Mouse (Mus musculus): ENCODE measurements at regions not wholly inside any gene's neighbourhood (a gene's known extent, or its start where the extent isn't known, plus 50 kb on each side); places are given as distances from the start of the nearest gene placed in this dataset.

- no peak for DNase-seq (ENCODE audit: low spot score in 2 of 2)
Observed at GRCm38 (mm10) chr14:107727234-107727633, 1186.7 kb downstream of the Slitrk1 start.

- DNase-seq (ENCODE audit: low spot score in 2 of 2) = no peak
Observed at GRCm38 (mm10) chr14:107688349-107688748, 1225.6 kb downstream of the Slitrk1 start.

- peak; percentile 39 to 81 for DNase-seq (ENCODE audit: low spot score in 2 of 2)
Observed at GRCm38 (mm10) chr14:107687261-107688019, 1226.5 kb downstream of the Slitrk1 start.

GRCm38 (mm10) chr14:107656595-107656994, 1257.4 kb downstream of the Slitrk1 start:
- no peak for DNase-seq (ENCODE audit: low spot score in 2 of 2)

- no peak for DNase-seq (ENCODE audit: low spot score in 2 of 2)
Observed at GRCm38 (mm10) chr14:107615466-107615865, 1298.5 kb downstream of the Slitrk1 start.

- no peak for DNase-seq (ENCODE audit: low spot score in 2 of 2)
Observed at GRCm38 (mm10) chr14:107614348-107614747, 1299.6 kb downstream of the Slitrk1 start.

GRCm38 (mm10) chr14:107603198-107603597, 1310.8 kb downstream of the Slitrk1 start:
- DNase-seq (ENCODE audit: low spot score in 2 of 2) = no peak

- no peak for DNase-seq (ENCODE audit: low spot score in 2 of 2)
Observed at GRCm38 (mm10) chr14:107586715-107587114, 1327.2 kb downstream of the Slitrk1 start.

- DNase-seq (ENCODE audit: low spot score in 2 of 2) = no peak
Observed at GRCm38 (mm10) chr14:107584252-107584651, 1329.7 kb downstream of the Slitrk1 start.

GRCm38 (mm10) chr14:107570676-107571075, 1343.3 kb downstream of the Slitrk1 start:
- DNase-seq (ENCODE audit: low spot score in 2 of 2) = no peak

GRCm38 (mm10) chr14:107568496-107568895, 1345.5 kb downstream of the Slitrk1 start:
- no peak for DNase-seq (ENCODE audit: low spot score in 2 of 2)

Measured in layer of hippocampus, adult 18-20 months (tissue).